Mouse (Mus musculus) right cerebral cortex, postnatal 25 days (tissue): Measurements from ENCODE around the gene Fhit.

ENCODE experiments used
- DNase-seq: peaks from one replicate; pipeline ENCODE4 v3.0.0; 2022

The Fhit gene

DNA sequence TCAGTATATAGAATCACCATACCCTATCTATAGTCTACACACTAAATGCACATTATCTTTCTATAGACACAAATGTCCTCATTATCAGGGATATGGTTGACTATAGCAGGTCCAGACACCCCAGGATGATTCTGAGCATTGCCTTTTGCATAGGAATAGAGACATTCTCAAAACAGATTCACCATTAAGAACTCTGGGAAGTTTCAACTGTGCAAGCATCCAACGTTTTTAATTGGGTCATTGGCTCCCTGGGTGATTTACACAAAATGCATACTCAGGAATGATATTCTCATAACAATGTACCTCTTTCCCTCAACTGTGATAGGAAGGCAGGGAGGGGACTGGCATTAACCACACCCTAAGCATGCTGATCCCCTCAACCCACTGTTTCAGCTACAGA, 1503.4 kb downstream of the Fhit start:
- DNase-seq: no peak

DNA sequence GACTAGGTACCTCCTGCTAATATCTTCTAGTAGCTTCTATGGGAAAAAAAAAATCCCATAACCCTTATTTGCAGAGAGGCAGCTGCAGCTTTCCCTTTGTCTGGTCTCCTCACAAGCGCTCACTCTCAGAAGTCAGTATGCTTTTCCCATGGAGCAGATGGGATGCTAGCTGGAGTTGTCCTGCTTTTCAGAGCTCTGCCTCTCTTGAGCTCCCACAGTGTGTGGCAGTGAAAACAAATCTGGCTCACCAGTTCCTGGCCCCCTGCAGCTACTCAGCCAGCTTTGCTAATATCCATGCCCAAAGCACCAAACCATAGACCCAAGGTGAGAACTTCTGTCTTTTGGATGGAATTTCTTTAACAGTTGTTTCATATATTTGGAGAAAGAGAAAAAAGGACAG, 1510.4 kb downstream of the Fhit start:
- DNase-seq: no peak

DNA sequence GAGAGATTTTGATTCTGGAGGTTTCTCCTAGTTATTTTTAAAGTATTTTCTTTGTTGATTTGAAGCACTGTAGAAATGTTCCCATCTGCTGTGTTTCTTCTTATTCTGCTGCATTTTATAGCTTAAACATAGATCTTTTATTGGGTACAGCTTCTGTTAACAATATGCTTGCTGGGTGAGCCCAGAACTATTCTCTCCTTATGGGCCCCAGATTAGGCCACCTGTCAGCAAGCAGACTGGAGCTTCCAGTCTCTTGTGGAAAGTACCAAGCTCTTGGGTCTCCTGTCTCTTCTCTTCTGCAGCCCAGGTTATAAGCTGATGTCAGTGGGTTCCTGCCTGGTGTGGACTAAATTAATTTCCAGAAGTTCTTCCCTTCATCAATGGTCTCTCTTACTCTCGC, 1513.4 kb downstream of the Fhit start:
- peak; percentile 22 for DNase-seq

DNA sequence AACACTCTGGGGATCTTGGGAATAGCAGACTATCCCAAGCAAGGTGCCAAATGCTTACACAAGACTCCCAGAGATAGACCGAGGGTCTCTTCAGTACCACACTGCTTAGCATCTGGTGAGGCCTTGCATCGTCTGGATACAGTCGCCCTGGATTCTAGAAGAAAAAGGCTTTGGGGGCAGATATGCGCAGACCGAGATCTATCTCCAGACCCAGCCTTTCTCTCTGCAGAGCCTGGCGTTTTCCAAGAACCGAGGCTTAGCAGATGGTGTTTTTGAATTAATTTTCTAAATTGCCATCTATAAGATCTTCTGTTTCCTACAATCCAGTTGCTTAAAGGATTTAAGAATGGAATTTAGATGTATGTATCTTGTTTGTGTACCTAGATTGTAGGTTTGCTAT, 1515.6 kb downstream of the Fhit start:
- no peak for DNase-seq

DNA sequence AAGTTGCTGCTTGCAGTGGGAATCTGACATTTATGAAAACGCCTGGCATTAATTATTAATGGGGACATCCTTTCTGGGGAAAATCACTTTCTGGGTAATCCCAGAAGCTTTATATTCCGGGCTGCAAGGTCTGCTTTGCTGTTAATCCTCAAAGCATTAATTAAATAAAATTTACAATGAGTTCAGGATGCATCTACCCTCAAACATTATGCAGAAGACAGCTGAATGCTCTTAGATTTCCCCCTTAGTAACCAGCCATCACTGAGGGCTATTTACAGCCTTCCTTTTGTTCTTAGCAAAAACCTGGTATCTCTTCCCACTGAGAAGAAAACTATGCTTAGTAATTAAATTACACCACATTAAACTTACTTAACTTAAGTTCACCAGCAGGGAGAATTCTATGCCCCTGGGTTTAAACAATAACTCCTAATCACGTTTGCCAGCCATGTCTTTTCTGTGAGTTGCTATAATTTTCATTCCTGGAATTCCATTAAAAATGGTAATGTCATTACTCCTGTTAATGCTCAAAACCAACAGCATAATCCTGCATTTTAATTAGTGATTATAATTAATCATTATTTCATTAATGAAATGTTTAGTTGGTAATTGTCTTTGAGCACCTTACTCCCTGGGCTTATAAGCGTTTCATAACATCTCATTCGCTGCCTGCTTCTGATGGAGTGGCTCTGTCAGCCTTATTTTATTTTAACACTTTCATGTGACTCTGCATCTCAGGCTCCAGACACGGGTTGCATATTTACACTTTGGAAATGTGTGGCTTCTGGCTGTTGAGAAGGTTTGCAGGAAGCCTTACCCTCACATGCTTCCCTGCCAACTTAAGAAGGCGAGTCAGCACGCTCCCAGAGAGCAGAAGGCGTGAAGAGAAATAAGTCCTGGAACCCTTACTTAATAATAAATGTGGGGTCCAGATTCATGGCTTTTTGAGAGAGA, 1517.3 kb downstream of the Fhit start:
- no peak for DNase-seq

DNA sequence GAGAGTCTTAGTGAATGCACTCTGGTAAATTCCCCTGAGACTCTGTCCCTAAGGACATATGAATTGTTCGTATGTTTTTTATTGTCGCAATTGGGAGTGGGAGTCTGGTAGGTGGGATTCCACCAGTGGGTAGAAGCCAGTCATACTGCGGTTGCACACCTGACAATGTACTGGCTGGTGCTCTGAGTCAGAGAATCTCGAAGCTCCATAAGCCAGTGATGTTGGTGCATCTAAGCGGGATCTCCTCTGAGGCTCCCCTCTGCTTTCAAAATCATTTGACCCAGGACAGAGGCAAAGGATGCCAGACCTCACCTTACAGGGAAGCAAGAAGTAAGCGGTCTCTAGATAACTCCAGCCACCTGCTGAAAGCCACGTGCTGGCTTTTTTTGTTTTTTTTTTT, 1518.1 kb downstream of the Fhit start:
- no peak for DNase-seq

DNA sequence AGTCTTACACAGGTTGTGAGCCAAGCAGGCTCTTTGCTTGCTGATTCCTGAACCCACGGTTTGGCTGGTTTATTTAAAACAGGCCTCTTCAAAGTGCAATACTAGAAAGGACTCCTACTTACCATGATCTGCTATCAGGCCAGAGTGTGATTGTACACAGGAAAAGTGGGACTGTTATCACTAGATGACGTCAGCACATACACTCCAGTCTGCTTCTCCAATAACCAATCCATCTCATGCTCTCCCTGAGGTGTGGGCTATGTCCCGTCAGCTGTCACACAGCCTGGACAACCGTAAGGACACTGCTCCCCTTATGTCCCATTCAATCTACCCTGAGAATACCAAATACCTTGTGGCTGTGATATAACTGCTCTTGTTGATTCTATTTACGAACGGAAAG, 1519.2 kb downstream of the Fhit start:
- DNase-seq: no peak

DNA sequence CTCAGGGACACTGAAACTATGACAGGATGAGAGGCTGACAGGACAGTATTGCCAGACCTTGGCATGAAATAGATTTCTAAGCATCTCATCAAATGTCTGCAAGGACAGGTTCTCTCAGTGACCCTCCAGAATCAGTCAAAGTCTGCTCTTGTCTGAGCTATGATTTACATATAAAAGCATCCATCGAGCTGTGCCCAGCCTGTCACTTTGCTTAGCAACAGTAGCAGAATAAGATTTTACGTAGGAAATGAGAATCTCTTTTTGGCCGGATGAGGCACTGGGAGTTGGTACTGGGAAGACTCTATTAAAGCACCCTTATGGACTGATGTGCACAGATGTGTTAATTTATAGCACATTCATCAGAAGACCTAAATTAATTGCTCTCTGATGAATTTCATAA, 1519.8 kb downstream of the Fhit start:
- no peak for DNase-seq

DNA sequence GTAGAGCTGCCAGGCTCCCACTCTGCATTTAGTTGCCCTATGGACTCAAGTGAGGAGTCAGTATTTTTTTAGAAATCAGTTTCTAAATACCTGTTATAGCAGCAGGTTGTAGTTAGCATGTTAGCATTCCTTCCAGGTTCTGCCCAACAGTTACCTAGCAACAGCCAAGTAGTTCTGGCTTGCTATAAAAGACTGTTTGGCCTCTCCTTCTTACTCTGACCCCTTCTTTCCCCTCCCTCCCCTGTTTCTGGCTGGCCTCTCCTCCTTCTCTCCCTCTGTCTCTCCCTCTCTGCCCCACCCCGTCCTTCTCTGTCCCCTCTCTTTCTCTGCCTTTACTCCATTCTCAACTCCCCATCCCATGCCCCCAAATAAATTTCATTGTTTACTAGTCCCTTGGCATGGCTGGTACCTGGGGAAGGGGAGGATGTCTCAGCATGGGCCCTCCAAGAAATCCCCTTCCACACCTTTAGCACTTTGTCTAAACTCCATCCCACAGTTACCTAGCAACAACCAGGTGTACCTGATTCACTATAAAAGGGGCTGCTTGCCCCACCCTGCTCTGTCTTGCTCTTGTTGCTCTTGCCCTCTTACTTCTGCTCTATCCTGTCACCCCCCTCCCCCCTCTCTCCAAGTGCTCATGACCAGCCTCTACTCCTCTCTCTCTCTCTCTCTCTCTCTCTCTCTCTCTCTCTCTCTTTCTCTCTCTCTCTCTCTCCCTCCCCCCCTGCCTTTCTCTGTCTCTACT, 1527.4 kb downstream of the Fhit start:
- DNase-seq: no peak

DNA sequence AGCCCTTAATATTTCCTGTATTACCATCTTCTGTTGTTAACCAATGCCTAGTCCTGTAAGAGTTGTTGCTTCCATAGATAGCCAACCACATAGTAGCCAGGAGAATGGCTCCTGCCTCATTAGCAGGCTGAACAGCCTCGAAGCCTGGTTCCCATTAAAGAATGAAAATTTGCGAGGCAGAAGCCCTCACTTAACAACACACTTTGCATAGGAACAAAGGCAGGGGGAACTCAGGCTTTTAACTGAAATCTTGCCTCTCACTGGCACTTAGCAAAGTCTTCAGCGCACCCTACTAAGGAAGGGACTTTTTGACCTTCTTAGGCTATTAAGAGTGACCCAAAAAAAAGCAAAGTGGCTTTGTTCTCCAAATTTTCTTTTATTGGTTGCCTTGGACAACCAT, 1529.3 kb downstream of the Fhit start:
- DNase-seq: no peak

DNA sequence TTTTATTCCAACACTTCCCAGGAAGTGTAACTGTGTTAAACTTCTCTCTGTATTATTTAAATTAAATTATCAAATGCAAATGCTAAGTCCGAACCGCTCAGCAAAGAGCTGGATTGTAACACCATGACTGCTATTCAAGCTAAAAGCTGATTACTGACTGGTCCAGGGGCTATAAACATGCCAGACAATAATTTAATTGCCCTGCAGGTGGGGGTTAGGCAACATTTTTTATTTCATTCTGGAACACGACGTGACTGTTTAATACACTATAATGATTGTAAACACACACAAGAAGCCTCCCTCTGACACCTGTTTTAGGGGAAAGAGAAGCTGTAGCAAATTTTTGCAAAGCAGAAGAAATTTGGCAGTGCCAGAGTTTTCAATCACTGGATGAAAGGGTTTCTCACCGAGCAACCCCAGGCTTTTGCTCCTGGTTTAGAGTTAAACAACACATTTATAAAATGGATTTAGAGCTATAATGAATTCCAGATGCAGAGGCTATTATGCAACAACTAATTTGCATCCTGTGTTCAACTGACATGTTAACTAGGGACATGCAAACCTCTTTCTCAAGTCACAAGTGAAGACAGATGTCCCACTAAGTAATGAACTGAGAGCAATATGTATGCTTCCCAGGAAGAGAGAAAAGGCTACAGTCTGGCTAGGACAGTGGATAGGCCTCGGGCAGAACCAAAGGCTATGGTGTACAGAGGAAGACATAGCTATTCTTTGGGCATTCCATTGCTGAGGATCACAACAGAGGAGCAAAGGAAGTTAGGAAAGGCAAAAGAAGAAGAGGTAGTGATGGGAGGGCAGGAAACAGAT, 1538.4 kb downstream of the Fhit start:
- DNase-seq: no peak

DNA sequence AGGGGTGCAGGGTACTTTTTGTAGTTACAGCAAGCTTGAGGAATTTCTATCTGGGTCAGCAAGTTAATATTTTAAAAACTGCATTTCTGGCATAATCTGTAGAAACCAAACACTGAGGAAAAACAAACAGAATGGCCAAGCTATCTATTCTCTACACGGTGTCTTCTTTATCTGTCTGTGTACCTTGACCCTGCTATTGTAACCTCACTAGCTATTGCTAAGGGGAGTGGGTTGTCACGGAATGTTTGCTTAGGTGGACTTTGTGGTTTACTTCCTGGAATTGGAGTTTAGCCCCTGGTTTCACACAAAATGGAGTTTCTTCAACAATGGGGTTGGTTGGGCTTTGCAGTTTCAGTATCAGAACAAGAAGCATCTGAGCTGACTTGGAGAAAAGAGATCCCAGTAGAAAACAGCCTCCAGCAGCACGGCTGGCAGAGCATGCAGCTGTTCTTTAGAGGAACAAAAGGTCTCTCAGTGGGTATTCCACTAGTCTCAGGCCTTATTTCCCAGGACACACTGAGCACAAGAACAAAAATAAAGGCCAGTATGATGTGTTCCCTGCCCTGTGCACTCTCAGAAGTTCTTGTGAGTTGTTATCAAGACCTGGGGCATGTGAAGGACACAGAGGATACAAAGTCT, 1540.8 kb downstream of the Fhit start:
- no peak for DNase-seq

DNA sequence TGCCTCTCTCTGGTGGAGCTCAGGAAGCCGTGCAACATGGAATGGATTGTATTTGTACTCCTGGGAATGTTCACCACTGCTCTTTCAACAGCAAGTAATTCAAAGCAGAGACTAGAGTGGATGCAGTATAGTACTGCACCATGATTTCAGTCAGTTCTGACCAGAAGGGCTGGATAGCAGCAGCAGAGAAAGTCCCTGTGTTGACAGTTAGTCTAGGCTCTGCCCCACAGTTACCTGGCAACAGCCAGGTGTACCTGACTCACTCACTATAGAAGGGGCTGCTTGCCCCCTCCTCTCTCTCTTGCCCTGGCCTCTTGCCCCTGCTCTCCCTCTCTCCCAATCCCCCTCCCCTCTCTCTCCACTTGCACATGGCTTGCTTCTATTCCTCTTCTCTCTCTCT, 1542.0 kb downstream of the Fhit start:
- DNase-seq: no peak

DNA sequence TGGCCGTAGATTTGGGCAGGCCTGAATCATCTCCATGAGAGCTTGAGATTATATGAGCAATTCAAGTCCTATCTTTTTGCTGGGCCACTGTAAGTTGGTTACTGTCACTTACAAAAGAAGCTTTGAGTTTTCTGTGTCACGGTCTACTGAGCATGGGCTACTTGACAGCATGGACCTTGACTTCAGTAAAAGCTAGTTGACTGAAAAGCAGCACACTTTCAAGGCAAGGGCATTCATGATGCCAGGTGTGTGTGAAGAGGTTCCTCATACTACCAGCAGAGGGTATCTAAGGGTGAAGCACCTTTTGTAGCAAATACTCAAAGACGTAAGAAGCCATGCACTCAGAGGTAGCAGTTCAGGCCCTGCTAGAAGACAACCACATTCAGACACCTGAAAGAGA, 1548.7 kb downstream of the Fhit start:
- DNase-seq: no peak

DNA sequence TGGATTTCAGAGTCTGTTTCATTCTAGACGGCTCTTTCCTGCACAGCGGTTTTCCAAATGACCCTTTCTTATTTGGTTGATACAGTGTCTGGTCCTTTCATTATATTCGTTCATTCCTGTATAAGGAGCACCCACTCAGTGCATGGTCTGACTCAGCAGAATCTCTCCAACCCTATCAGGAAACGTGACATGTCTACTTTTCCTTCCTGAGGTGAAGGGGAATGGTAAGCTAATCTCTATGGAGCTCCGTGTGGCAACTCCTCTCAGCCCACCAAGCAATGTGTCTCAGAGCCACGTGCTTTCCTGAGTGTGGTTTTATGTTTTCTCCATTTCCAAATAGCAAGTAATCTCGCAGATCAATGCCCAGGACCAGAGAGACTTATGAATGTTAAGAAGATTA, 1552.7 kb downstream of the Fhit start:
- DNase-seq: no peak

DNA sequence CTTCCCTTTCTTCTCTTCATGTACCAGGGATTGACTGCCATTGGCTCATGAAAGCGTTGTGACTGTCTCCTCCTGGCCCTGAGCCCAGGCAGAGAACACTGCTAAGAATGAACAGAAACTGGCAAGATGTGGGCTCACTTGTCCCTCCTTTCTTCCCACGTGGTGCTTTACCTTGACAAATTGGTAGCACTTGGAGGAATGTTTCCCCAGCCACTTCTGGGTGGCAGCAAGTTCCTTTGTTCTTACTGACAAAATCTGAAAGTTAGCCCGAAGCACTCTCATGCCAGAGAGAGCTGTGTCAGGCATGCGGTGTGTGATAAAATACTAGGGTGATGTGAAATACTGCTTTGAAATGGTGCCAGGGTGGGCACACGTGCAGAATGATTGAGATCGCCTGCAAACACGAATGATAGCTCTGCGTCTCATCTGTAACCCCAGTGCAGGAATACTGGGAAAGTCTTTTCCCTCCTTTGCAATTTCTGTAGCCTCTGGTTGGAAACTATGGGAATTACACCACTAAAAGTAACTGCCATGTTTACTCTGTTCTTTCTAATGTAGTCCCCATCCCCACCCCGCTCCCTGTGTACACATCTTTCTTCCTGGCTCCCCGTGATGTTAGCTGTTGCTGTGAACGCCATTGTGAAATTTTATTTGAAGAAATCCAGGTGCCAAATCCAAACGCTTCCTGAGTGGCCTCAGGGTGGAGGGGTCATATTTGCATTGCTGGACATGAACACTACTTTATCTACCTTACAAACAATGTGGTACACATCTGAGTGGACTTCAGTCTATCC, 1555.1 kb downstream of the Fhit start:
- peak; percentile 42 for DNase-seq

DNA sequence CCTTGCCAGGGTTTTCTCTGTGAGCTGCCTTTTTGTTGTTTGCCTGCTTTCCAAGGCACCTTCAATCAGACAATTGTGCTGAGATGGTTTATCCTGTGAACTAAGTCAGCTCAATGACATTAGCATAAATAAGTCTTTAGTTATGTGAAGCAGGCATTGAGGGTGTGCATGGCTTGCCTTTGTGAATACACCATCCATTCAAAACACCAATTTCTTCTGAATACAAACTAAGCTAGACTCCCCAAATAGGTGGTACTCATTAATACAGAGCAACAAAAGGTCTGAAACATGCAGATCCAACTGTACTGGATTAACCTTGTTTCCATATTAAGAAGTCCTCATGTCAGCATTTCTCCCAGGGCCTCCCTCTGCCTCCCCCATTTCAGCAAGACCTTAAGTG, 1561.6 kb downstream of the Fhit start:
- DNase-seq: no peak

DNA sequence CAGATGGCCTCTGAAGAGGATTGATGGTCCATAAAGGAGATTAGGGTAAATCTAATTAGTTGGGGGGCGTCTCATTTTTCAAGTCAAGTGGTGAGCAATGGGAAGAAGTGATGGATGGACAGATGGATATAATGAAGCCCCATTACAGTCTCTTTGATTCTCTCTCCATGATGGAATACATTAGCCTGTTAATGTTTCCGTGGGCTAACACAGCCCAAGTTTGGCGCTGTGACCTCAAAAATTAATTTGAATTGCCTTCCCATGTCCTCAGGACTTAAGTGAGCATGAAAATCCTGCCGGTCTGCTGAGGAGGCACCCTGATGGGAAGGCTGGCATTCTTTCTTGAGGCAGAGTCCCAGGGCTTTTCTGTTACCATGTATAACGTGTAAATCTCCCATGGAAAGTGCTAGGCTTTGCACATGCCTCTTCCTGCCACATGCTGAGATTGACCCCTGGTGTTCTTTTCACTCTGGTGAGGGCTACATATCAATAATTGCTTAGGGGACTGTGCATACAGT, 1564.3 kb downstream of the Fhit start:
- DNase-seq: no peak

DNA sequence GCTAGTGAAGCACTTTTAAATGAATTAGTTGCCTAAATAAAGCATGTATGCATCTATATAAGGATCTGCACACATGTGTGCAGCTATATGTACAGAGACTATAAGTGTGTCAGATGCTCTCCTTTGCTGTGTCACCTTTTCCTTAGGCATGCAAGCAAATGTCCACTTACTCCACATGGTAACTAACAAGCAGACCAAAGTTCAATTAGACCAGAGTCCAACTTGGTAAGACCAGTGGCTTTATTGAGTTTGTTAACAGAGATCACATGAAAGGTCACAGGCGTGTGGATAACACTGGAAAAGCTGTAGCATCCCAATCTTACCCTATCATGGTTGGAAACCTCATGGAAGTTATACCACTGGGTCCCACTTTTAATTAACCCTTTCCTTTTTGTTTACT, 1572.7 kb downstream of the Fhit start:
- DNase-seq: no peak

DNA sequence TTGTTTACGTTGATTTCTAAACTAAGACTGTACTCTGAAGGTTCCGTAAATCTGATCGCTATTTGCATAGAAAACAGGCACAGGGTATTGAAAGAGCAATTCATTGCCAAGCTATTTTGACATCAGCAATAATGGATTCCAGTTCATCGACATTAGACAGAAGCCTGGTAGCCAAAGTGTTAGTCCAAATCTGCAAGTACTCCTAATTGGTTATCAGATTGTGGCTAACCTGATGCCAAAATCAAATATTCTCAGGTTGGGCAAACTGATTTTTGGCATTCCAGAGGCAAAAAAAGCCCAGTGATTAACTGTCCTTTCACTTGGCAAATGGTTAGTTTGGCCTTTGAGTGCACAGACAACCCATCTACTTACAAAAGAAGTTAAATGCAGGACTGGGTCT, 1573.9 kb downstream of the Fhit start:
- DNase-seq: no peak

DNA sequence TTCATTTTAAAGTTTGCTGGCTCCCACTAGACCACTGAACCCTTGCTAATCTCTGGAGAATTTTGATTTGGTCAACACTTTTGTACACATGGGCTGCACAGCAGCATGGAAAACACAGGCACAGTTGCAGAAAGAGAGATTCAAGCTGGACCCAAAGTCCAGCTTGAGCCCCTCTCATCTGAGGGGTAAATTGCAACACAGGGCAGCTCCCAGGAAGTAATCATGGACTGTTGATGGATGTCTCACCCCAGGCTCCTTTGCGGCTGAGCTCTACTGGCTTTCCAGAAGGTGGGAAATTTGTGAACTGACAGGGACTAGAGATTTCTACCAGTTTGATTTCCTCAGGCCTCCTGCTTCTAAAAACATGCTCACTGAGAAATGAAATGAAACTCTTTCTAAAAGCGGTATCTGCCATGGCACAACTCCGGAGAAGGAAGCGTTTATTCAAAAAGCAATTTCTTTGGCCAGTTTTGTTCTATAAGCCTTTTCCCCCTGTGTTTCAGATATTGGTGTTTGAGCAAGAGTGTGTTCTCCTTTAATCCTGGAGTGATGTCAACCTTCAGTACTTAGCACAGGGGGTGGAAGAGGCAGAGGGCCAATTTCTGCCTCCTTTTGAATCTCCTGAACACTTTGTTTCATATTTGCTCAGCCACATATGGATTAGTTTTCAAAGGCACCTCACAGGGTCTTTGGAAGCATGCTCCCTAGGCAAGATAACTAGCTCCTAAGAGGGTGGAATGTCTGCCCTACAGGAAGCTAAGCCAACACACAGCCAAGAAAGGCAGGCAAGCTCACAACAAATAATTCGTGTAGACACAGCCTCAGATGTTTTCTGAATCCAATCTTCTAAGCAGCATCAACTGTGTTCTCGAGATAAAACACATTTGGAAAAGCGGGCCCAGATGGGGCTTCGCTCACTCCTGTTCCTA, 1578.3 kb downstream of the Fhit start:
- DNase-seq: peak; percentile 23
